Mouse (Mus musculus) heart, embryonic 13.5 days (tissue): ENCODE measurements at regions not wholly inside any gene's neighbourhood (a gene's known extent, or its start where the extent isn't known, plus 50 kb on each side); places are given as distances from the start of the nearest gene placed in this dataset.

Source experiments
- ATAC-seq: fragments of 200-750 bp; cut with Nextera tagmentation; 2 replicates; pipeline ENCODE4 v1.8.0; 2017; ENCODE audit warnings: moderate TSS enrichment; ENCODE audit not compliant: insufficient number of reproducible peaks, low FRiP score, low TSS enrichment; ENCODE audit errors: extremely low read depth
- H3K27ac ChIP-seq: fragments of 300-500 bp; sonication (generic); replicated peaks from 2 replicates; pipeline ENCODE4 v1.5.1; 2015; ENCODE audit warnings: moderate library complexity, mild to moderate bottlenecking, inconsistent platforms
- H3K27me3 ChIP-seq: fragments of 300-500 bp; sonication (generic); replicated peaks from 2 replicates; pipeline ENCODE4 v1.6.1; 2015; ENCODE audit warnings: mild to moderate bottlenecking, inconsistent platforms
- H3K36me3 ChIP-seq: fragments of 300-500 bp; sonication (generic); 2 replicates; pipeline ENCODE4 v1.6.1; 2015; ENCODE audit warnings: mild to moderate bottlenecking, inconsistent platforms
- H3K4me1 ChIP-seq: fragments of 300-500 bp; sonication (generic); 2 replicates; pipeline ENCODE4 v1.6.1; 2015; ENCODE audit warnings: inconsistent platforms
- H3K4me2 ChIP-seq: fragments of 300-500 bp; sonication (generic); 2 replicates; pipeline ENCODE4 v1.6.1; 2015; ENCODE audit warnings: inconsistent platforms, mild to moderate bottlenecking, moderate library complexity
- H3K4me3 ChIP-seq: fragments of 300-500 bp; sonication (generic); 2 replicates; pipeline ENCODE4 v1.5.1; 2015; ENCODE audit warnings: moderate library complexity, mild to moderate bottlenecking, inconsistent platforms
- H3K9ac ChIP-seq: fragments of 300-500 bp; sonication (generic); 2 replicates; pipeline ENCODE4 v1.6.1; 2015; ENCODE audit warnings: inconsistent platforms, mild to moderate bottlenecking, moderate library complexity
- H3K9me3 ChIP-seq: fragments of 300-500 bp; sonication (generic); 2 replicates; pipeline ENCODE4 v1.6.1; 2016; ENCODE audit warnings: inconsistent platforms
- WGBS: fragments of 180-500 bp; shearing (Covaris S2); methylation state at CpG from one replicate; pipeline ENCODE4 v1.1.7; 2015; ENCODE audit warnings: mixed read lengths; 5-methylcytosine and 5-hydroxymethylcytosine counted together

GRCm38 (mm10) chr16:30008451-30009357 is 55.5 kb upstream of the Hes1 start:
- peaks cover 38% of the 10 kb centered on the region for H3K4me1 ChIP-seq
- WGBS: 2% methylated on average over 42 of the region's 62 CpGs
- H3K9ac ChIP-seq: peak overlapping the region; percentile 85
- H3K4me2 ChIP-seq: peak overlapping the region; percentile 93
- peak; percentile 89 for ATAC-seq
- H3K4me3 ChIP-seq: peak overlapping the region; percentile 62
- peaks cover 18% of the 10 kb centered on the region for H3K27me3 ChIP-seq
- peak overlapping the region; percentile 97 for H3K27ac ChIP-seq
- no peaks in the 10 kb centered on the region for H3K36me3 ChIP-seq
- H3K9me3 ChIP-seq: no peaks in the 10 kb centered on the region

DNA sequence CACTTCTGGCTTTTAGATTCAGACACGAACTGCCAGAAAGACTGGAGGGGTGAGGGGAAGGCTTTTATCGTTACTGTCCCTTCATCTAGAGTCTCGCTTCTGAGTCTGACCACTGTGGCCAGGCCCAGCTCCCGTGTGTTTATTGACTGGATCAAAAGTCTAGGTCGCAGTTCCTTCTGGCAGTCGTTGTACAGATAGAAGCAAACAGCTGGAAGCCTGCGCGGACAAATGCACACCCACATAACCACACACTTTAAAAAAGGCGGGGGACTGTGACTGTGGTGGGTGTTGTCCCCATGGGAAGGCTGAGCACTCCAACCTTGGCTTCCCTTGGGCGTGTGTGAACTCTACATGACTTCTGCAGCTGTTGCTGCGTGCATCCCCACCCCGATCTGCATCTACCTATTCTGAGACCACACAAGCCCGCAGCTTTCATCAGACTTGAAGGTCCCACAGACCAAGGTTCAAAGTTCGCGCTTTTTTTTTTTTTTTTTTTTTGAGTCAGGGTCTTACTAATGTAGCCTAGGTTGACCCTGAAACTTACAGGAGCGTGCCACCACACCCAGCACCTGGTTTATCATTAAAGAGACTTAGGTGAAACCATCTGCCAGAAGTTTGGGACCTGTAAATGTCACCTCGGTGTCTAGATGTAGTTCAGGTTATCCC is 54.5 kb upstream of the Hes1 start:
- Histone ChIP-seq H3K4me1 (peaks cover 43% of the 10 kb centered on the region), H3K4me3 (peak overlapping the region; percentile 62), H3K4me2 (peak overlapping the region; percentile 93), H3K27ac (peak overlapping the region; percentile 97), H3K9ac (peak overlapping the region; percentile 85), H3K36me3 (no peaks in the 10 kb centered on the region), H3K27me3 (peaks cover 18% of the 10 kb centered on the region), H3K9me3 (no peaks in the 10 kb centered on the region)
- ATAC-seq: no peak
- WGBS: 17% methylated on average over 17 of the region's 17 CpGs

- H3K9ac ChIP-seq: no peak overlapping the region
- WGBS: 40% methylated on average over 2 of the region's 2 CpGs
- no peak overlapping the region for H3K4me3 ChIP-seq
- peaks cover 29% of the 10 kb centered on the region for H3K4me1 ChIP-seq
- H3K27me3 ChIP-seq: no peaks in the 10 kb centered on the region
- H3K27ac ChIP-seq: no peak overlapping the region
- no peak overlapping the region for H3K4me2 ChIP-seq
- no peak for ATAC-seq
- no peaks in the 10 kb centered on the region for H3K9me3 ChIP-seq
- H3K36me3 ChIP-seq: no peaks in the 10 kb centered on the region
Observed at GRCm38 (mm10) chr16:30013123-30013522, 51.1 kb upstream of the Hes1 start.

DNA sequence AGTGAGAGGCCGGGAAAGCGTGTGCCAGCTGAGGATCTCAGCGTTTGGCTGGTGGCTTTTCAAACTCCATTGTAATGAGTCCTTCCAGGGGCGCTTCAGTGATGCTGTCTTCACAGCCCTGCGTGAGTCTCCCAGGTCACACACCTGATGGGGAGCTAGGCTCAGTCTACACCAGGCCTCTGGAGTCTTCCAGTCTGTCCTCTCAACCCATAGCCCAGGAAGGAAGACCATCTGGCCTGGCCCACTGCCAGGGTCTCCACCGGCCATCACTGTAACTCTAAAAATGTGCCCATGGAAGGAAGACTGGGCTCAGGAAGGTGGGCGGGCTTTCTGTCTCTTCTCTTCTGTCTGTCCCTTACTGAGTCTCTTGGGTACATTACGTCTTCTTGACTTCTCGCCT is 50.2 kb upstream of the Hes1 start:
- no peaks in the 10 kb centered on the region for H3K36me3 ChIP-seq
- peaks cover 24% of the 10 kb centered on the region for H3K4me1 ChIP-seq
- H3K27ac ChIP-seq: no peak overlapping the region
- no peak overlapping the region for H3K4me2 ChIP-seq
- H3K4me3 ChIP-seq: no peak overlapping the region
- 80% methylated on average over 9 of the region's 9 CpGs for WGBS
- no peak for ATAC-seq
- no peak overlapping the region for H3K9ac ChIP-seq
- H3K27me3 ChIP-seq: no peaks in the 10 kb centered on the region
- H3K9me3 ChIP-seq: no peaks in the 10 kb centered on the region
